Mouse (Mus musculus): Measurements from ENCODE around the gene Rbpms2.

- TF ChIP-seq POLR2A (IDR thresholded peaks at IDR 0.05; ENCODE audit: low read depth, low read length) (no peak), CTCF (IDR thresholded peaks at IDR 0.05; ENCODE audit: extremely low read depth, insufficient read length, insufficient replicate concordance, low read depth, low read length) (no peak)
These were observed 42.2 kb upstream of the Rbpms2 start for GRCm38 (mm10) chr9:65587270-65587572.

Measured in small intestine, adult 2 months (tissue).